ENCODE assay signal across 10 mouse cellular contexts in the genomic region with DNA sequence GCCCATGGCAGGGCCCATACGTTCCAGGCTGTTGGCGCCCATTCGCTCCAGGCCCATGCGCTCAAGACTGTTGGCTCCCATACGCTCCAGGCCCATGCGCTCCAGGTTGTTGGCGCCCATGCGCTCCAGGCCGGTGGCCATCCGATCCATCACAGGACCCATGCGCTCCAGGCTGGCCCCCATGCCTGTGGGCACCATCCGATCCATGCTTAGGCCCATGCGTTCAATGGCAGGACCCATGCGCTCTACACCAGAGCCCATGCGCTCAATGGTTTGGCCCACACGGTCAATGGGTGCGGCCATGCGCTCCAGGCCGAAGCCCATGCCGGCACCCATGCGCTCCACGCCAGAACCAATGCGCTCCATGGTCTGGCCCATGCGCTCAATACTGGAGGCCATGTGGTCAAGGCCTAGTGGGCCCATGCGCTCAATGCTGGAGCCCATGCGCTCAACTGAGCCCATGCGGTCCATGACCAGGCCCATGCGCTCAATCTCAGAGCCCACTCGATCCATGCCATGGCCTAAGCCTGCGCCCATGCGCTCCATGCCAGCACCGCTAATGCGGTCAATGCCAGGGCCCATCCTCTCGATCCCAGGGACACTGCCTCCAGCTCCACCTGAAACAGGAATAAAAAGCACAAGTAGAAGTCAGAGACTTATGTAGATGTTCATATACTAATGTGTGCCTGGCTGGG. TPM values are rescaled to one million over a fixed set of nuclear protein-coding genes. Genes with fewer than 3 reads are reported as not detected.
A peak's percentile ranks its signal among the peaks of the same experiment; 100 is the strongest.
DNase-seq lines count a peak whose midpoint lies in the region; ATAC-seq lines count a peak whose summit lies in the region.
"Had no signal": no experiment of that assay in that cellular context is flagged by ENCODE, and none has a peak within 500 bp of the region (broad histone marks: within the 10 kb centered on the region; RNA-seq: fewer than 3 reads in every experiment).

No protein-coding gene starts in this region.

- H3K27me3 ChIP-seq in forebrain, embryonic 12.5 days: no peaks in the 10 kb centered on the region
- no peaks in the 10 kb centered on the region for H3K27me3 ChIP-seq in forebrain, embryonic 14.5 days (replicated peaks; ENCODE audit: control insufficient read depth, insufficient read depth, low read length)
- no peaks in the 10 kb centered on the region for H3K27me3 ChIP-seq in liver, embryonic 11.5 days (replicated peaks; ENCODE audit: control insufficient read depth, insufficient read depth, low read length)
- no peaks in the 10 kb centered on the region for H3K27me3 ChIP-seq in hindbrain, embryonic 14.5 days (ENCODE audit: control insufficient read depth, insufficient read depth, low read length)
- H3K27me3 ChIP-seq in midbrain, embryonic 15.5 days (replicated peaks): no peaks in the 10 kb centered on the region
- H3K27me3 ChIP-seq: Patski had no signal

- DNase-seq in forebrain, embryonic 14.5 days (ENCODE audit: low spot score): no peak
- no peak for DNase-seq in liver, embryonic 11.5 days (ENCODE audit: low spot score)
- no peak for DNase-seq in liver
- DNase-seq in hindbrain, embryonic 14.5 days (ENCODE audit: low spot score): no peak
- DNase-seq in retina, postnatal 1 day: no peak

- no peaks in the 10 kb centered on the region for H3K9me3 ChIP-seq in forebrain, embryonic 12.5 days
- H3K9me3 ChIP-seq in forebrain, embryonic 14.5 days (replicated peaks; ENCODE audit: control insufficient read depth, low read length): no peaks in the 10 kb centered on the region
- no peaks in the 10 kb centered on the region for H3K9me3 ChIP-seq in liver, embryonic 11.5 days (ENCODE audit: control insufficient read depth, low read length)
- H3K9me3 ChIP-seq in hindbrain, embryonic 14.5 days (ENCODE audit: control insufficient read depth, low read length): no peaks in the 10 kb centered on the region
- H3K9me3 ChIP-seq in midbrain, embryonic 15.5 days: no peaks in the 10 kb centered on the region

- peaks cover 96% of the 10 kb centered on the region for H3K36me3 ChIP-seq in forebrain, embryonic 12.5 days (replicated peaks)
- peaks cover 95% of the 10 kb centered on the region for H3K36me3 ChIP-seq in forebrain, embryonic 14.5 days (ENCODE audit: control insufficient read depth, insufficient read depth, low read length)
- H3K36me3 ChIP-seq in liver, embryonic 11.5 days (ENCODE audit: control insufficient read depth, insufficient read depth, low read length): peaks cover 58% of the 10 kb centered on the region
- H3K36me3 ChIP-seq in hindbrain, embryonic 14.5 days (replicated peaks; ENCODE audit: control insufficient read depth, insufficient read depth): peaks cover 98% of the 10 kb centered on the region
- H3K36me3 ChIP-seq in midbrain, embryonic 15.5 days (replicated peaks): peaks cover 62% of the 10 kb centered on the region

- H3K27ac ChIP-seq in forebrain, embryonic 12.5 days: no peak overlapping the region
- H3K27ac ChIP-seq in forebrain, embryonic 14.5 days (ENCODE audit: low read depth, low read length): no peak overlapping the region
- no peak overlapping the region for H3K27ac ChIP-seq in liver, embryonic 11.5 days (ENCODE audit: low read depth, low read length)
- H3K27ac ChIP-seq in hindbrain, embryonic 14.5 days: no peak overlapping the region
- H3K27ac ChIP-seq in midbrain, embryonic 15.5 days: no peak overlapping the region
- H3K27ac ChIP-seq: left cerebral cortex, adult 2 months had no signal

- ATAC-seq in forebrain, embryonic 12.5 days (ENCODE audit: low FRiP score): peak; percentile 23; the same call in 1 of the 2 replicates
- ATAC-seq in forebrain, embryonic 14.5 days: no peak
- peak; percentile 36; the same call in 1 of the 2 replicates for ATAC-seq in liver, embryonic 11.5 days (replicated peaks; ENCODE audit: low FRiP score)
- peak; percentile 46; the same call in 1 of the 2 replicates for ATAC-seq in hindbrain, embryonic 14.5 days (ENCODE audit: low FRiP score)
- peak; percentile 54; the same call in 1 of the 2 replicates for ATAC-seq in midbrain, embryonic 15.5 days (replicated peaks)
- no peak for ATAC-seq in megakaryocyte progenitor cell, adult 5-6 weeks (replicated peaks; ENCODE audit: poor library complexity)
- ATAC-seq: Patski had no signal

- WGBS in forebrain, embryonic 12.5 days: 98% methylated on average over 34 of the region's 34 CpGs
- 98% methylated on average over 34 of the region's 34 CpGs for WGBS in forebrain, embryonic 14.5 days
- 97% methylated on average over 34 of the region's 34 CpGs for WGBS in liver, embryonic 11.5 days
- 98% methylated on average over 34 of the region's 34 CpGs for WGBS in hindbrain, embryonic 14.5 days
- WGBS in midbrain, embryonic 15.5 days: 97% methylated on average over 34 of the region's 34 CpGs

- no peak overlapping the region for H3K4me3 ChIP-seq in forebrain, embryonic 12.5 days (replicated peaks)
- no peak overlapping the region for H3K4me3 ChIP-seq in forebrain, embryonic 14.5 days (ENCODE audit: low read depth, low read length)
- H3K4me3 ChIP-seq in liver, embryonic 11.5 days (ENCODE audit: low read depth, low read length): no peak overlapping the region
- no peak overlapping the region for H3K4me3 ChIP-seq in hindbrain, embryonic 14.5 days (replicated peaks; ENCODE audit: low read length)
- H3K4me3 ChIP-seq in midbrain, embryonic 15.5 days: no peak overlapping the region
- H3K4me3 ChIP-seq: left cerebral cortex, adult 2 months had no signal

- no peaks in the 10 kb centered on the region for H3K4me1 ChIP-seq in forebrain, embryonic 12.5 days
- no peaks in the 10 kb centered on the region for H3K4me1 ChIP-seq in forebrain, embryonic 14.5 days (ENCODE audit: control insufficient read depth, insufficient read depth, low read length)
- H3K4me1 ChIP-seq in liver, embryonic 11.5 days (replicated peaks; ENCODE audit: control insufficient read depth, insufficient read depth, low read length): no peaks in the 10 kb centered on the region
- no peaks in the 10 kb centered on the region for H3K4me1 ChIP-seq in hindbrain, embryonic 14.5 days (replicated peaks; ENCODE audit: control insufficient read depth, insufficient read depth, low read length)
- no peaks in the 10 kb centered on the region for H3K4me1 ChIP-seq in midbrain, embryonic 15.5 days

- H3K4me2 ChIP-seq in forebrain, embryonic 12.5 days: no peak overlapping the region
- H3K4me2 ChIP-seq in forebrain, embryonic 14.5 days (ENCODE audit: low read length): no peak overlapping the region
- no peak overlapping the region for H3K4me2 ChIP-seq in liver, embryonic 11.5 days
- no peak overlapping the region for H3K4me2 ChIP-seq in hindbrain, embryonic 14.5 days (replicated peaks)
- H3K4me2 ChIP-seq in midbrain, embryonic 15.5 days: no peak overlapping the region

- H3K9ac ChIP-seq in forebrain, embryonic 12.5 days: no peak overlapping the region
- no peak overlapping the region for H3K9ac ChIP-seq in forebrain, embryonic 14.5 days (ENCODE audit: low read length)
- H3K9ac ChIP-seq in liver, embryonic 11.5 days (ENCODE audit: low read depth, low read length): no peak overlapping the region
- H3K9ac ChIP-seq in hindbrain, embryonic 14.5 days: no peak overlapping the region
- H3K9ac ChIP-seq in midbrain, embryonic 15.5 days: no peak overlapping the region

RNA-seq across cellular contexts. Expression of gene Pram1, which starts 12.1 kb away (rescaled TPM):
- polyA plus RNA-seq in forebrain, embryonic 12.5 days (2016; fragmentation: Nextera tagmentation; extraction: Ambion mirVana): 0.72 and 0.95 TPM in 2 replicates
- polyA plus RNA-seq in forebrain, embryonic 14.5 days (2014; fragmentation: Nextera tagmentation; extraction: Ambion mirVana): 0.21 and 0.36 TPM in 2 replicates
- 0.82 and 1.6 TPM in 2 replicates for polyA plus RNA-seq in liver, embryonic 11.5 days (2014; fragmentation: Nextera tagmentation; extraction: Ambion mirVana)
- polyA plus RNA-seq in hindbrain, embryonic 14.5 days (2014; fragmentation: Nextera tagmentation; extraction: Ambion mirVana): 0.37 and 0.70 TPM in 2 replicates
- polyA plus RNA-seq in midbrain, embryonic 15.5 days (2015; fragmentation: Nextera tagmentation; extraction: Ambion mirVana): 0.59 and 0.83 TPM in 2 replicates
- 39.0 and 43.7 TPM in 2 replicates for total RNA-seq in megakaryocyte progenitor cell, adult 5-6 weeks (2015)
- total RNA-seq in megakaryocyte progenitor cell, adult 5-6 weeks (2017): 10.7 and 11.1 TPM in 2 replicates

RNA-seq across cellular contexts. Expression of gene Zfp414, which starts 21.0 kb away (rescaled TPM):
- 50.6 and 52.7 TPM in 2 replicates for polyA plus RNA-seq in forebrain, embryonic 12.5 days (2016; fragmentation: Nextera tagmentation; extraction: Ambion mirVana)
- 93.0 and 97.9 TPM in 2 replicates for polyA plus RNA-seq in forebrain, embryonic 14.5 days (2014; fragmentation: Nextera tagmentation; extraction: Ambion mirVana)
- 59.8 and 61.4 TPM in 2 replicates for polyA plus RNA-seq in liver, embryonic 11.5 days (2014; fragmentation: Nextera tagmentation; extraction: Ambion mirVana)
- 81.3 and 85.9 TPM in 2 replicates for polyA plus RNA-seq in hindbrain, embryonic 14.5 days (2014; fragmentation: Nextera tagmentation; extraction: Ambion mirVana)
- 79.7 and 80.6 TPM in 2 replicates for polyA plus RNA-seq in midbrain, embryonic 15.5 days (2015; fragmentation: Nextera tagmentation; extraction: Ambion mirVana)
- 41.4 and 48.9 TPM in 2 replicates for total RNA-seq in megakaryocyte progenitor cell, adult 5-6 weeks (2015)
- total RNA-seq in megakaryocyte progenitor cell, adult 5-6 weeks (2017): 15.0 and 25.0 TPM in 2 replicates

RNA-seq across cellular contexts. Expression of gene Hnrnpm, which starts 36.7 kb away (rescaled TPM):
- polyA plus RNA-seq in forebrain, embryonic 12.5 days (2016; fragmentation: Nextera tagmentation; extraction: Ambion mirVana): 490 and 547 TPM in 2 replicates
- polyA plus RNA-seq in forebrain, embryonic 14.5 days (2014; fragmentation: Nextera tagmentation; extraction: Ambion mirVana): 242 and 246 TPM in 2 replicates
- polyA plus RNA-seq in liver, embryonic 11.5 days (2014; fragmentation: Nextera tagmentation; extraction: Ambion mirVana): 410 and 431 TPM in 2 replicates
- polyA plus RNA-seq in hindbrain, embryonic 14.5 days (2014; fragmentation: Nextera tagmentation; extraction: Ambion mirVana): 161 and 173 TPM in 2 replicates
- 197 and 208 TPM in 2 replicates for polyA plus RNA-seq in midbrain, embryonic 15.5 days (2015; fragmentation: Nextera tagmentation; extraction: Ambion mirVana)
- 496 and 582 TPM in 2 replicates for total RNA-seq in megakaryocyte progenitor cell, adult 5-6 weeks (2015)
- total RNA-seq in megakaryocyte progenitor cell, adult 5-6 weeks (2017): 298 and 344 TPM in 2 replicates

Comparison
In these comparisons a context has a peak if more than half of its experiments do, and no peak if none do; other contexts are left out.
1. ATAC-seq: peak in forebrain, embryonic 12.5 days (single experiment), liver, embryonic 11.5 days (single experiment), hindbrain, embryonic 14.5 days (single experiment) and midbrain, embryonic 15.5 days (single experiment); none in forebrain, embryonic 14.5 days (single experiment) and megakaryocyte progenitor cell, adult 5-6 weeks (single experiment).